Mouse (Mus musculus): ENCODE results near the gene Acsl6.

GRCm38 (mm10) chr11:54317361-54317760 lies 13.8 kb downstream of the Acsl6 start:
- no peak for TF ChIP-seq FLI1 (IDR thresholded peaks at IDR 0.05; ENCODE audit: low read length)
- no peak for TF ChIP-seq GATA1 (IDR thresholded peaks at IDR 0.05; ENCODE audit: borderline replicate concordance, low read length)

Measured in megakaryocyte, embryonic 14.5 days (primary cell).